Mouse (Mus musculus): ENCODE data around the gene Urb2. TPM values are rescaled to one million over a fixed set of nuclear protein-coding genes. Genes with fewer than 3 reads are reported as not detected.

Gene Urb2
- polyA plus RNA-seq, 1 experiment from 2014 or later: 6.3 TPM

DNA sequence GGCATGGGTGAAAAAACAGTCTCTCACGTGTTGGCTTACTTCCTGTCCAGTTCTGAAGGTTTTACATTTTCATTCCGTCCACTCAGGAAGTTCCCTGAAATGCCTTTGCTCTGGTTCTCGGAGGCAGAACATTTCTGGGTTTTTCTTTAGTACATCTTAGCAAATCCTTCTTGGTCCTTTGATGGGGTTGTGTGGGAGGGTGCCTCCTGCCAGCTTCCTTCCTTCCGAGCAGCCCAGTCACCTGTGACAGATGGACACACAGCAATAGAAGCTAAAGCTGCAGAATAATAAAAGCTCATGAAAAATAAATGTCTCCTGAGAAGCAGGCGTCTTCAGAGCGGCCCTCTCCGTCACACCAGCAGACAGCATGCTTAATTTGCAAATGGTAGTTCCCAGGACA is 57.7 kb downstream of the Urb2 start:
- Histone ChIP-seq H3K4me3 (ENCODE audit: low read depth, low read length) (no peak overlapping the region), H3K9ac (replicated peaks; ENCODE audit: low read depth, low read length) (no peak overlapping the region), H3K27me3 (ENCODE audit: control insufficient read depth, insufficient read depth, low read length) (no peaks in the 10 kb centered on the region), H3K36me3 (ENCODE audit: control insufficient read depth, insufficient read depth, low read length) (no peaks in the 10 kb centered on the region), H3K9me3 (ENCODE audit: control insufficient read depth, low read length) (no peaks in the 10 kb centered on the region), H3K4me1 (ENCODE audit: control insufficient read depth, insufficient read depth, low read length) (0 out of 2 replicates have a peak, but pooled peaks cover 3% of the 10 kb centered on the region), H3K4me2 (ENCODE audit: low read depth, low read length) (no peak overlapping the region), H3K27ac (ENCODE audit: low read depth, low read length) (no peak overlapping the region)
- WGBS: 57% methylated on average over 7 of the region's 7 CpGs
- no peak for ATAC-seq (ENCODE audit: low read depth)

DNA sequence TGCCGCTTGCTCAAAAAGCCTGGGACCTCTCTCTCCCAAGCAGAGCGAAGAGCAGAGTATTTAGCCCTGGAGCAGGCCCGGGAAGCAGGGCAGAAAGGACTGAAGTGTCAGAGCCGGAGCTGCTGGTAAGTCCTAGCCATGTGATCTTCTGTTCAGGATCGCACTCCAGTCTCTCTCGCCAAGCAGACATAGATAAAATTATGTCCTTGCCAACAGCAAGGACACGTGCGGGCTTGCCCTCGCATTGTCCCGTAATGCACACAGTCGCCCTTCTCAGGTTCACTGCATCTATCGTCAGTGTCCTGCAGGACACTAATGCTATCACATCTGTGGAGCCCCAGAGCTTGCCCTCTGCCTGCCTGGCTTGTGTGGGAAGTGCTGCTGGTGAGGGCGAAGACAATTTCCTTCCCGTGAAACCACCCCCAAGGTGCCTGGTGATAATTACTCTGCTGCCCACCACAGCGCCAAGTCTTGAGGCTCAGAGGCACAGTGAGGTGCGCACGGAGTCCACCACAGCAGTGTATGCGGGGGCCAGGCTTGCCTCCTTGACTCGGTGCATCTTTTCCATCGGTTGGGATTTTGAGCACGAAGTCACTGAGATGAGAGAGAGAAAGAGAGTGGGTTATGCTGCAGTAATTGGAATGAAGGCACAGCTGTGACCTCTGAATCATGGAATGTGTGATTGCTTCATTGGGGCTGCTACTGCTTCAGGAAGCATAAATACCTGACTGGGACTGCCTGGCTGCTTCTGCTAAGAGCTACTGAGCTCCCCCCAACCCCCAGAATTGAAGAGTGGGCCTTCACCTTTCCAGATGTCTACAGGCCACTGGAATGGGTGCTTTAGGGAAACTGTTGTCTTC is 59.4 kb downstream of the Urb2 start:
- no peaks in the 10 kb centered on the region for H3K9me3 ChIP-seq (ENCODE audit: control insufficient read depth, low read length)
- H3K36me3 ChIP-seq (ENCODE audit: control insufficient read depth, insufficient read depth, low read length): no peaks in the 10 kb centered on the region
- H3K27ac ChIP-seq (ENCODE audit: low read depth, low read length): no peak overlapping the region
- no peaks in the 10 kb centered on the region for H3K27me3 ChIP-seq (ENCODE audit: control insufficient read depth, insufficient read depth, low read length)
- no peak for ATAC-seq (ENCODE audit: low read depth)
- WGBS: 76% methylated on average over 21 of the region's 21 CpGs
- 0 out of 2 replicates have a peak, but pooled peaks cover 3% of the 10 kb centered on the region for H3K4me1 ChIP-seq (ENCODE audit: control insufficient read depth, insufficient read depth, low read length)
- H3K4me2 ChIP-seq (ENCODE audit: low read depth, low read length): no peak overlapping the region
- no peak overlapping the region for H3K4me3 ChIP-seq (ENCODE audit: low read depth, low read length)
- H3K9ac ChIP-seq (replicated peaks; ENCODE audit: low read depth, low read length): no peak overlapping the region

- no peak overlapping the region for H3K27ac ChIP-seq (ENCODE audit: low read depth, low read length)
- no peaks in the 10 kb centered on the region for H3K36me3 ChIP-seq (ENCODE audit: control insufficient read depth, insufficient read depth, low read length)
- no peaks in the 10 kb centered on the region for H3K27me3 ChIP-seq (ENCODE audit: control insufficient read depth, insufficient read depth, low read length)
- H3K9ac ChIP-seq (replicated peaks; ENCODE audit: low read depth, low read length): no peak overlapping the region
- no peaks in the 10 kb centered on the region for H3K9me3 ChIP-seq (ENCODE audit: control insufficient read depth, low read length)
- no peak overlapping the region for H3K4me2 ChIP-seq (ENCODE audit: low read depth, low read length)
- ATAC-seq (ENCODE audit: low read depth): no peak
- H3K4me1 ChIP-seq (ENCODE audit: control insufficient read depth, insufficient read depth, low read length): no peaks in the 10 kb centered on the region
- H3K4me3 ChIP-seq (ENCODE audit: low read depth, low read length): no peak overlapping the region
- WGBS: 89% methylated on average over 8 of the region's 8 CpGs
Observed at GRCm38 (mm10) chr8:124082616-124083015, 61.3 kb downstream of the Urb2 start.

DNA sequence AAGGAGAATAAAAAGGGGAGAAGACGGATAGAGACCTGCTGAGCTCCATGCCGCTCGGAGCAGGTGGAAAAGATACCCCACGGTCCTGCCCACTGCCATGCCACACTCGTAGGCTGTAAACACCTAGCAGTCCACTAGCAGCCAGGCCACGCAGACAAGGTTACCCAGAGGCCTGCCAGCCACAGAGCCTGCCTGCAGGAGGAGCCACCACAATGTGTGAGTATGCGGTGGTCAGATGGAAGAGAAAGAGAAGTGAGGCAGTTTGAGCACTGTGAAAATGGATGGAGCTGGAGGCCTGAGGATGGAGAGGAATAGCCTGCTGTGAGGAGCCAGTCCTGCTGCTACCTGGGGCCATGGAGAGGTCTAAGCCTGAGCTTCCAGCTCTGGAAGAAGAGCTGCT is 62.3 kb downstream of the Urb2 start:
- no peak for ATAC-seq (ENCODE audit: low read depth)
- 87% methylated on average over 7 of the region's 7 CpGs for WGBS

DNA sequence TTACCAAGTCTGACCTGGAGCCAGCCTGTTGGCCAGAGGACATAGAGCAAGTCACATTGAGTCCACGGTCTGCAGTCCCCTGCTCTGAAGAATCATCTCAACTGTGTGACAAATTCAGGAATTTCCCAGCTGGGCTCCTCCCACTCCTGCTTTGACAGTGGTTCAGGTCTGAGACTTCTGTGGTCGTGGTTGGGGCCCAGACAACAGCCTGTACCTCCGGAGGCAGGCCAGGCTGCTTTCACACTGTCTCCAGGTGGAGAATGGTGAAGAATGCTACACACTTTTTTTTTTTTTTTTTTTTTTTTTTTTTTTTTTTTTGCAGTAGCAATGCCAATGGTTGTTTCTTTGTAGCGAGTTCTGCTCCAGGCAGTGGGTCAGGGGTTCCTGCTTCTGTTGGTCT is 64.4 kb downstream of the Urb2 start:
- 79% methylated on average over 4 of the region's 4 CpGs for WGBS

More for the DNA sequence above, 62.3 kb downstream of the Urb2 start:
- Histone ChIP-seq H3K4me2 (ENCODE audit: low read depth, low read length) (no peak overlapping the region), H3K9me3 (ENCODE audit: control insufficient read depth, low read length) (no peaks in the 10 kb centered on the region), H3K9ac (replicated peaks; ENCODE audit: low read depth, low read length) (no peak overlapping the region), H3K4me3 (ENCODE audit: low read depth, low read length) (no peak overlapping the region), H3K27me3 (ENCODE audit: control insufficient read depth, insufficient read depth, low read length) (no peaks in the 10 kb centered on the region), H3K4me1 (ENCODE audit: control insufficient read depth, insufficient read depth, low read length) (no peaks in the 10 kb centered on the region), H3K36me3 (ENCODE audit: control insufficient read depth, insufficient read depth, low read length) (no peaks in the 10 kb centered on the region), H3K27ac (ENCODE audit: low read depth, low read length) (no peak overlapping the region)

GRCm38 (mm10) chr8:124088092-124088613 is 66.8 kb downstream of the Urb2 start:
- WGBS: 45% methylated on average over 11 of the region's 11 CpGs
- H3K36me3 ChIP-seq (ENCODE audit: control insufficient read depth, insufficient read depth, low read length): no peaks in the 10 kb centered on the region
- H3K4me2 ChIP-seq (ENCODE audit: low read depth, low read length): no peak overlapping the region
- no peaks in the 10 kb centered on the region for H3K4me1 ChIP-seq (ENCODE audit: control insufficient read depth, insufficient read depth, low read length)
- H3K27me3 ChIP-seq (ENCODE audit: control insufficient read depth, insufficient read depth, low read length): no peaks in the 10 kb centered on the region
- H3K4me3 ChIP-seq (ENCODE audit: low read depth, low read length): no peak overlapping the region
- no peaks in the 10 kb centered on the region for H3K9me3 ChIP-seq (ENCODE audit: control insufficient read depth, low read length)
- ATAC-seq (ENCODE audit: low read depth): no peak
- H3K27ac ChIP-seq (ENCODE audit: low read depth, low read length): no peak overlapping the region
- no peak overlapping the region for H3K9ac ChIP-seq (replicated peaks; ENCODE audit: low read depth, low read length)

More for the DNA sequence above, 64.4 kb downstream of the Urb2 start:
- Histone ChIP-seq H3K4me3 (ENCODE audit: low read depth, low read length) (no peak overlapping the region), H3K4me2 (ENCODE audit: low read depth, low read length) (no peak overlapping the region), H3K27me3 (ENCODE audit: control insufficient read depth, insufficient read depth, low read length) (no peaks in the 10 kb centered on the region), H3K36me3 (ENCODE audit: control insufficient read depth, insufficient read depth, low read length) (no peaks in the 10 kb centered on the region), H3K27ac (ENCODE audit: low read depth, low read length) (no peak overlapping the region), H3K4me1 (ENCODE audit: control insufficient read depth, insufficient read depth, low read length) (no peaks in the 10 kb centered on the region), H3K9ac (replicated peaks; ENCODE audit: low read depth, low read length) (no peak overlapping the region), H3K9me3 (ENCODE audit: control insufficient read depth, low read length) (no peaks in the 10 kb centered on the region)
- no peak for ATAC-seq (ENCODE audit: low read depth)

DNA sequence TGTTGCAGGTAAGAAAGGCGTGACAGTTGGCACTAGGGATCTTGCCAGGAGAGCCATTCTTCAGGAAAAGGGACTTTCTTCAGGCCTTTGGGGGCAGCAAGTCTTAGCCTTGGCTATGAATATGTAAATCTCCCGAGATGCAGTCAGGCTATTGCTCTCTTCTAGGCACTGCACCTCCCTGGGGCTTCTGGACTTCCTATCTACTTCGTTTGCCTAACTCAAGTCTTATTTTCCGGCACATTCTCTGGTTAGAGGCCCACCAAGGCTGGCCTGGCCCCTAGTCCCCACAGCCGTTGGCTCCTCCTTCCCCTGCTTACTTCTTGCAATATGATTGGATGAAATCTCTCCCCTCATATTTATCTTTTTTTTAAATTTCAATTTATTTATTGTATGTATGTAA is 67.7 kb downstream of the Urb2 start:
- ATAC-seq (ENCODE audit: low read depth): no peak
- Histone ChIP-seq H3K4me3 (ENCODE audit: low read depth, low read length) (no peak overlapping the region), H3K4me1 (ENCODE audit: control insufficient read depth, insufficient read depth, low read length) (no peaks in the 10 kb centered on the region), H3K36me3 (ENCODE audit: control insufficient read depth, insufficient read depth, low read length) (no peaks in the 10 kb centered on the region), H3K9me3 (ENCODE audit: control insufficient read depth, low read length) (no peaks in the 10 kb centered on the region), H3K9ac (replicated peaks; ENCODE audit: low read depth, low read length) (no peak overlapping the region), H3K4me2 (ENCODE audit: low read depth, low read length) (no peak overlapping the region), H3K27me3 (ENCODE audit: control insufficient read depth, insufficient read depth, low read length) (no peaks in the 10 kb centered on the region), H3K27ac (ENCODE audit: low read depth, low read length) (no peak overlapping the region)
- 79% methylated on average over 5 of the region's 5 CpGs for WGBS

DNA sequence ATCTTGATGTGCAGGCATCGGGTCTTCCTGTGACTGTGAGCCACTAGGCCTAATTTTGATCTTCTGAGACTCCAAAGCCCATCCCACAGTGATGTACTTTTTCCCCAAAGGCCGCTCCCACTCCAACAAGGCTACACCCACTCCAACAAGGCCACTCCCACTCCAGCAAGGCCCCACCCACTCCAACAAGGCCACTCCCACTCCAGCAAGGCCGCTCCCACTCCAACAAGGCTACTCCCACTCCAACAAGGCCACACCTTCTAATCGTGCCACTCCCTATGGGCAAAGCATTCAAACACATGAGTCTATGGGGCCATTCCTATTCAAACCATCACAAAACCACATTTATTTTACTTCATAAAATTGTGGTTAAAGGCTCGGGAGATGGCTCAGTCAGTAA is 69.2 kb downstream of the Urb2 start:
- no peak overlapping the region for H3K27ac ChIP-seq (ENCODE audit: low read depth, low read length)
- no peaks in the 10 kb centered on the region for H3K27me3 ChIP-seq (ENCODE audit: control insufficient read depth, insufficient read depth, low read length)
- no peaks in the 10 kb centered on the region for H3K9me3 ChIP-seq (ENCODE audit: control insufficient read depth, low read length)
- no peak overlapping the region for H3K4me2 ChIP-seq (ENCODE audit: low read depth, low read length)
- no peaks in the 10 kb centered on the region for H3K4me1 ChIP-seq (ENCODE audit: control insufficient read depth, insufficient read depth, low read length)
- H3K4me3 ChIP-seq (ENCODE audit: low read depth, low read length): no peak overlapping the region
- ATAC-seq (ENCODE audit: low read depth): no peak
- no peaks in the 10 kb centered on the region for H3K36me3 ChIP-seq (ENCODE audit: control insufficient read depth, insufficient read depth, low read length)
- 95% methylated on average over 5 of the region's 5 CpGs for WGBS
- H3K9ac ChIP-seq (replicated peaks; ENCODE audit: low read depth, low read length): no peak overlapping the region
